Mouse (Mus musculus): Measurements from ENCODE around the gene Gstm6. TPM values are rescaled to one million over a fixed set of nuclear protein-coding genes. Genes with fewer than 3 reads are reported as not detected.
"Not testable (repeated sequence)": the region's sequence is repeated elsewhere in the genome, so short reads cannot be mapped to it uniquely, and the experiment has no call there.

Gene Gstm6
- total and polyA plus RNA-seq, 2 experiments, result 96.1 to 138 TPM

DNA sequence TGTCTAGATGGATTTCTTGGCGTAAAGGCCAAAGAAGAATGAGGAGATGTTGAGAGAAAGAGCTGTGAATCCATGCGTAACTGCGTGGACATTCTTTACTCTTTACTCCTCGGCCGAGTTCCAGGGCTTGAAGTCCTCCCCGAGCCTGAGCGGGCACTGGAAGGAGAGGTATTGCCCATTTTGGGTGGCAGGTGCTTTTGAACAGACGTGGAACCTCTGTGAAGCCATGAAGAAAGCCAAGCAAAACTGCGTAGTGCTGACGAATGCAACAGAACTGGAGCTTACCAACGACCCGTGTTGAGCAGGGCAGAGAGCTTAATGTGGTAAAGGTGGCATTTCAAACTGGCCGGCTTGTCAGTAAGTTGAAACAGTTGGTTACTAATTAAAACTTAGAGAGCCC, 44.9 kb downstream of the Gstm6 start:
- Histone ChIP-seq H3K4me3 (ENCODE audit: insufficient read depth, low read depth, low read length) (no peak overlapping the region), H3K27me3 (ENCODE audit: control insufficient read depth, insufficient read depth, low read length) (no peaks in the 10 kb centered on the region), H3K9ac (ENCODE audit: low read depth, low read length) (no peak overlapping the region), H3K27ac (replicated peaks; ENCODE audit: insufficient read depth, low read depth, low read length) (no peak overlapping the region), H3K4me1 (ENCODE audit: control insufficient read depth, insufficient read depth, low read length) (no peaks in the 10 kb centered on the region), H3K36me3 (ENCODE audit: control insufficient read depth, insufficient read depth, low read length) (no peaks in the 10 kb centered on the region), H3K79me2 (ENCODE audit: control insufficient read depth, insufficient read depth, low read length) (no peaks in the 10 kb centered on the region)
- no peak for TF ChIP-seq POLR2A (IDR thresholded peaks at IDR 0.05; ENCODE audit: extremely low read depth, insufficient read depth, low read length)
- no peak for TF ChIP-seq CTCF (IDR thresholded peaks at IDR 0.05; ENCODE audit: low read depth, low read length)
- 95% methylated on average over 13 of the region's 13 CpGs for WGBS
- DNase-seq (ENCODE audit: extremely low read depth, low read depth, low spot score), result no peak

DNA sequence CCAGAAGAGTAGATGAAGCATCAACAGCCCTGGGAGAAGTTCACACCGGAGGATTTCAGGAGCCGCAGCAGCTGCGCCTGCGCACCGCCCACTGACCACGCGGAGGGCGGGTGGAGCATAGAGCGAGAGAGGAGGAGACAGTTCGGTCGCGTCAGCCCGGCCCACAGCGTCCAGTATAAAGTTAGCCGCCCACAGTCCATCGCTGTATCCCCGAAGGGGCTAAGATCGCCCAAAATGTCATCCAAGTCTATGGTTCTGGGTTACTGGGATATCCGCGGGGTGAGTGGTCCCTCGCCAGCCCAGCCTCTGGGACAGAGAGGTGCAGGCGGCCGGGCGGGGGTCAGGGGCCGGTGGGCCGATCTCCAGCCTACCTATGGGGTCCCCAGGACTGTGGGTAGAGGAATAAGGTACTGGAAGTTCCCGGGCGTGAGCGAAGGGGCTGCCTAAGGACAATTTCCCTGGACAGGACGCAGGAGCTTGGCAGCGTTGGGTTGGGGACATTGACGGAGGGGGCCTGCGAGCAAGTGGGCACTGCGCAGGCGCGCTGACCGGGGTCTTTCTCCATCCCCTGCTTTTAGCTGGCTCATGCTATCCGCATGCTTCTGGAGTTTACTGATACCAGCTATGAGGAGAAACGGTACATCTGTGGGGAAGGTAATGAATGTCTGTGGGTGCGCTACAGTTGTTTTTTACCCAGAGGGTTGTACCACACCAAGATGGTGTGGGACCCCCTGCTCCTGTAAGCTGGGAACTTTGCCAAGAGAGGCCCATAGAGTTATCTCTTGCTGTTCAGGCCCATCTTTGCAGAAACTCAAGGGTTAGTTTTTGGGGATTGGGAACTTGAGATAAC, 47.6 kb downstream of the Gstm6 start, which contains the start of gene Gstm5:
Gene Gstm5, plus strand, starts transcription at position 102 of the 850 bp plus-strand sequence.
- Histone ChIP-seq H3K27ac (replicated peaks; ENCODE audit: insufficient read depth, low read depth, low read length) (no peak within 1 kb of the TSS), H3K4me3 (ENCODE audit: insufficient read depth, low read depth, low read length) (peak within 1 kb of the TSS; percentile 64), H3K4me1 (ENCODE audit: control insufficient read depth, insufficient read depth, low read length) (no peaks in the 10 kb centered on the region), H3K9ac (ENCODE audit: low read depth, low read length) (peak within 1 kb of the TSS; percentile 70), H3K36me3 (ENCODE audit: control insufficient read depth, insufficient read depth, low read length) (no peaks in the 10 kb centered on the region), H3K79me2 (ENCODE audit: control insufficient read depth, insufficient read depth, low read length) (no peaks in the 10 kb centered on the region), H3K27me3 (ENCODE audit: control insufficient read depth, insufficient read depth, low read length) (no peaks in the 10 kb centered on the region)
- peak; percentile 72 for DNase-seq (ENCODE audit: extremely low read depth, low read depth, low spot score)
- TF ChIP-seq CTCF (IDR thresholded peaks at IDR 0.05; ENCODE audit: low read depth, low read length) (no peak), POLR2A (IDR thresholded peaks at IDR 0.05; ENCODE audit: extremely low read depth, insufficient read depth, low read length) (0 out of 2 replicates have a peak, but pooled peaks have one; percentile 38)
- 12% methylated on average over 40 of the region's 40 CpGs for WGBS

- Histone ChIP-seq H3K4me3 (ENCODE audit: insufficient read depth, low read depth, low read length) (peak overlapping the region; percentile 64), H3K27ac (replicated peaks; ENCODE audit: insufficient read depth, low read depth, low read length) (no peak overlapping the region), H3K79me2 (ENCODE audit: control insufficient read depth, insufficient read depth, low read length) (no peaks in the 10 kb centered on the region), H3K36me3 (ENCODE audit: control insufficient read depth, insufficient read depth, low read length) (no peaks in the 10 kb centered on the region), H3K9ac (ENCODE audit: low read depth, low read length) (no peak overlapping the region), H3K27me3 (ENCODE audit: control insufficient read depth, insufficient read depth, low read length) (no peaks in the 10 kb centered on the region), H3K4me1 (ENCODE audit: control insufficient read depth, insufficient read depth, low read length) (no peaks in the 10 kb centered on the region)
- DNase-seq (ENCODE audit: extremely low read depth, low read depth, low spot score), result no peak
- WGBS, result 7% methylated on average over 6 of the region's 6 CpGs
- no peak for TF ChIP-seq POLR2A (IDR thresholded peaks at IDR 0.05; ENCODE audit: extremely low read depth, insufficient read depth, low read length)
- no peak for TF ChIP-seq CTCF (IDR thresholded peaks at IDR 0.05; ENCODE audit: low read depth, low read length)
These were observed 48.3 kb downstream of the Gstm6 start for GRCm38 (mm10) chr3:107895194-107895719.

GRCm38 (mm10) chr3:107889236-107889635, 54.3 kb downstream of the Gstm6 start:
- not testable (repeated sequence) for H3K4me1 ChIP-seq (ENCODE audit: control insufficient read depth, insufficient read depth, low read length); H3K79me2 ChIP-seq (ENCODE audit: control insufficient read depth, insufficient read depth, low read length); DNase-seq (ENCODE audit: extremely low read depth, low read depth, low spot score); H3K27me3 ChIP-seq (ENCODE audit: control insufficient read depth, insufficient read depth, low read length); H3K4me3 ChIP-seq (ENCODE audit: insufficient read depth, low read depth, low read length); H3K9ac ChIP-seq (ENCODE audit: low read depth, low read length); H3K36me3 ChIP-seq (ENCODE audit: control insufficient read depth, insufficient read depth, low read length); H3K27ac ChIP-seq (replicated peaks; ENCODE audit: insufficient read depth, low read depth, low read length)
- 82% methylated on average over 2 of the region's 2 CpGs for WGBS

Other genes starting within 250 kb of the Gstm6 start
- gene Ahcyl1, start 247.2 kb downstream of the Gstm6 start, total RNA-seq (2014; rRNA removed), result 50.2 and 52.9 TPM in 2 replicates
- gene Ahcyl1, start 247.2 kb downstream of the Gstm6 start, polyA plus RNA-seq (2012; rRNA removed), result 40.4 and 42.3 TPM in 2 replicates
- 3.0 and 3.3 TPM in 2 replicates for gene Csf1, start 183.3 kb downstream of the Gstm6 start, total RNA-seq (2014; rRNA removed)
- 4.6 and 6.6 TPM in 2 replicates for gene Csf1, start 183.3 kb downstream of the Gstm6 start, polyA plus RNA-seq (2012; rRNA removed)
- under 0.01 TPM in 1 of 2 replicates, not detected in the other for gene Eps8l3, start 66.5 kb downstream of the Gstm6 start, total RNA-seq (2014; rRNA removed)
- gene Eps8l3, start 66.5 kb downstream of the Gstm6 start, polyA plus RNA-seq (2012; rRNA removed), result 0.06 and 0.07 TPM in 2 replicates
- 17.9 and 21.8 TPM in 2 replicates for gene Gstm5, start 47.9 kb downstream of the Gstm6 start, total RNA-seq (2014; rRNA removed)
- gene Gstm5, start 47.9 kb downstream of the Gstm6 start, polyA plus RNA-seq (2012; rRNA removed), result 11.4 and 12.5 TPM in 2 replicates
- 69.8 and 99.1 TPM in 2 replicates for gene Gstm7, start 11.9 kb downstream of the Gstm6 start, total RNA-seq (2014; rRNA removed)
- 108 and 130 TPM in 2 replicates for gene Gstm7, start 11.9 kb downstream of the Gstm6 start, polyA plus RNA-seq (2012; rRNA removed)
- 34.1 and 107 TPM in 2 replicates for gene Gstm3, start 25.5 kb upstream of the Gstm6 start, total RNA-seq (2014; rRNA removed)
- 145 and 164 TPM in 2 replicates for gene Gstm3, start 25.5 kb upstream of the Gstm6 start, polyA plus RNA-seq (2012; rRNA removed)
- gene Gstm2, start 42.7 kb upstream of the Gstm6 start, total RNA-seq (2014; rRNA removed), result 79.1 and 88.5 TPM in 2 replicates
- gene Gstm2, start 42.7 kb upstream of the Gstm6 start, polyA plus RNA-seq (2012; rRNA removed), result 222 and 270 TPM in 2 replicates
- 474 and 907 TPM in 2 replicates for gene Gstm1, start 74.2 kb upstream of the Gstm6 start, total RNA-seq (2014; rRNA removed)
- gene Gstm1, start 74.2 kb upstream of the Gstm6 start, polyA plus RNA-seq (2012; rRNA removed), result 5,254 and 6,847 TPM in 2 replicates
- gene Gstm4, start 101.1 kb upstream of the Gstm6 start, total RNA-seq (2014; rRNA removed), result 19.8 and 26.5 TPM in 2 replicates
- 86.0 and 98.9 TPM in 2 replicates for gene Gstm4, start 101.1 kb upstream of the Gstm6 start, polyA plus RNA-seq (2012; rRNA removed)
- gene Ampd2, start 142.9 kb upstream of the Gstm6 start, total RNA-seq (2014; rRNA removed), result 11.0 and 13.8 TPM in 2 replicates
- 69.6 and 128 TPM in 2 replicates for gene Ampd2, start 142.9 kb upstream of the Gstm6 start, polyA plus RNA-seq (2012; rRNA removed)
- 2.9 and 3.9 TPM in 2 replicates for gene Gnat2, start 149.0 kb upstream of the Gstm6 start, total RNA-seq (2014; rRNA removed)
- 0.91 and 1.5 TPM in 2 replicates for gene Gnat2, start 149.0 kb upstream of the Gstm6 start, polyA plus RNA-seq (2012; rRNA removed)
- gene Gnai3, start 202.4 kb upstream of the Gstm6 start, total RNA-seq (2014; rRNA removed), result 89.5 and 92.8 TPM in 2 replicates
- 19.0 and 24.6 TPM in 2 replicates for gene Gnai3, start 202.4 kb upstream of the Gstm6 start, polyA plus RNA-seq (2012; rRNA removed)
- gene Gpr61, start 211.1 kb upstream of the Gstm6 start, total RNA-seq (2014; rRNA removed), result not detected in 2 replicates
- not detected in 2 replicates for gene Gpr61, start 211.1 kb upstream of the Gstm6 start, polyA plus RNA-seq (2012; rRNA removed)
- 2.7 and 3.8 TPM in 2 replicates for gene Amigo1, start 242.6 kb upstream of the Gstm6 start, total RNA-seq (2014; rRNA removed)
- 9.3 and 15.1 TPM in 2 replicates for gene Amigo1, start 242.6 kb upstream of the Gstm6 start, polyA plus RNA-seq (2012; rRNA removed)

Data from liver, adult 2 months (tissue).